Mouse (Mus musculus) lung, embryonic 16.5 days (tissue): ENCODE results near the gene Slc22a14. TPM values are rescaled to one million over a fixed set of nuclear protein-coding genes. Genes with fewer than 3 reads are reported as not detected.
A peak's percentile ranks its signal among the peaks of the same experiment; 100 is the strongest.

Source experiments
- ATAC-seq: fragments of 200-750 bp; cut with Nextera tagmentation; 2 replicates; pipeline ENCODE4 v1.8.0; 2017; ENCODE audit warnings: low read depth, mild to moderate bottlenecking, moderate library complexity
- H3K27ac ChIP-seq: fragments of 300-500 bp; sonication (generic); 2 replicates; pipeline ENCODE4 v1.5.1; 2014; ENCODE audit warnings: mild to moderate bottlenecking, control low read depth, low read length
- H3K27me3 ChIP-seq: fragments of 300-500 bp; sonication (generic); 2 replicates; pipeline ENCODE4 v1.6.1; 2014; ENCODE audit warnings: low read depth, low read length, mixed read lengths; ENCODE audit not compliant: control insufficient read depth, insufficient read depth
- H3K36me3 ChIP-seq: fragments of 300-500 bp; sonication (generic); 2 replicates; pipeline ENCODE4 v1.6.1; 2014; ENCODE audit warnings: low read length; ENCODE audit not compliant: control insufficient read depth, insufficient read depth
- H3K4me1 ChIP-seq: fragments of 300-500 bp; sonication (generic); replicated peaks from 2 replicates; pipeline ENCODE4 v1.6.1; 2014; ENCODE audit warnings: low read length, mixed read lengths; ENCODE audit not compliant: control insufficient read depth, insufficient read depth
- H3K4me2 ChIP-seq: fragments of 300-500 bp; sonication (generic); 2 replicates; pipeline ENCODE4 v1.6.1; 2014; ENCODE audit warnings: low read depth, low read length, control low read depth
- H3K4me3 ChIP-seq: fragments of 300-500 bp; sonication (generic); 2 replicates; pipeline ENCODE4 v1.5.1; 2014; ENCODE audit warnings: mild to moderate bottlenecking, low read length, control low read depth
- H3K9ac ChIP-seq: fragments of 300-500 bp; sonication (generic); 2 replicates; pipeline ENCODE4 v1.6.1; 2014; ENCODE audit warnings: low read length, control low read depth
- H3K9me3 ChIP-seq: fragments of 300-500 bp; sonication (generic); 2 replicates; pipeline ENCODE4 v1.6.1; 2016; ENCODE audit warnings: low read length; ENCODE audit not compliant: control insufficient read depth
- WGBS: fragments of 180-500 bp; shearing (Covaris S2); extraction: QIAGEN DNeasy Blood & Tissue Kit; methylation state at CpG from one replicate; pipeline ENCODE4 v1.1.7; 2014; 5-methylcytosine and 5-hydroxymethylcytosine counted together
- polyA plus RNA-seq: library from polyadenylated mRNA; unstranded; fragments of >200 nt; fragmentation: Nextera tagmentation; extraction: Ambion mirVana; gene quantifications from 2 replicates; pipeline ENCODE4 v1.2.1, GENCODE M21; 2015

The Slc22a14 gene
- polyA plus RNA-seq, result 0.06 and 0.13 TPM in 2 replicates

- no peak within 1 kb of the TSS for H3K9ac ChIP-seq
- no peak within 1 kb of the TSS for H3K4me3 ChIP-seq
- H3K9me3 ChIP-seq, result no peaks in the 10 kb centered on the region
- no peak within 1 kb of the TSS for H3K27ac ChIP-seq
- no peaks in the 10 kb centered on the region for H3K27me3 ChIP-seq
- ATAC-seq, result no peak
- WGBS, result 47% methylated on average over 7 of the region's 7 CpGs
- H3K4me1 ChIP-seq, result no peaks in the 10 kb centered on the region
- no peak within 1 kb of the TSS for H3K4me2 ChIP-seq
- H3K36me3 ChIP-seq, result no peaks in the 10 kb centered on the region
Measured at GRCm38 (mm10) chr9:119365284-119365683, at the start of gene Slc22a14. Slc22a14 (minus strand) TSS chr9:119365553.

DNA sequence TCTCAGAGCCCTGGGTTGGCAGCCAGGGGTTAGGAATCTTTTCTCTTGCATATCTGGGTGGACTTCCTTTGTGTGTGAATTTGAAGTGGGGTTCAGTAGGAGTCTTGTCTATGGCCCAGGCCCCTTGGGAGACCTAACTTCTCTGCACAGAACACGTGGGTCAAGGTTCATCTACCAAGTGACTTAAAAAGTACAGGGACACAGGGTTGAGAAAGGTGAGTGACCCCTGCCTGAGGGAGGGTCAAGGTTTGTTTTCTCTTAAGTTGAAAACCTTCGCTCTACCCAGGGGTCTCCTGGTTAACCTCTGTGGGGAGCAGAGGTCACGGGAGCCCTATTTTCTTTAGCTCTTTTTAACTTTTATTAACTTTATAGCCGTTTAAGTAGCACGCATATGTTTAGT lies 44.5 kb upstream of the Slc22a14 start:
- no peaks in the 10 kb centered on the region for H3K27me3 ChIP-seq
- H3K4me3 ChIP-seq, result no peak overlapping the region
- H3K9me3 ChIP-seq, result peaks cover 12% of the 10 kb centered on the region
- H3K36me3 ChIP-seq, result peaks cover 9% of the 10 kb centered on the region
- whole genome bisulfite sequencing, result 74% methylated on average over 5 of the region's 5 CpGs
- H3K27ac ChIP-seq, result no peak overlapping the region
- no peak overlapping the region for H3K9ac ChIP-seq
- H3K4me1 ChIP-seq, result peaks cover 14% of the 10 kb centered on the region; the same call in 1 of the 2 replicates
- H3K4me2 ChIP-seq, result no peak overlapping the region
- ATAC-seq, result no peak

DNA sequence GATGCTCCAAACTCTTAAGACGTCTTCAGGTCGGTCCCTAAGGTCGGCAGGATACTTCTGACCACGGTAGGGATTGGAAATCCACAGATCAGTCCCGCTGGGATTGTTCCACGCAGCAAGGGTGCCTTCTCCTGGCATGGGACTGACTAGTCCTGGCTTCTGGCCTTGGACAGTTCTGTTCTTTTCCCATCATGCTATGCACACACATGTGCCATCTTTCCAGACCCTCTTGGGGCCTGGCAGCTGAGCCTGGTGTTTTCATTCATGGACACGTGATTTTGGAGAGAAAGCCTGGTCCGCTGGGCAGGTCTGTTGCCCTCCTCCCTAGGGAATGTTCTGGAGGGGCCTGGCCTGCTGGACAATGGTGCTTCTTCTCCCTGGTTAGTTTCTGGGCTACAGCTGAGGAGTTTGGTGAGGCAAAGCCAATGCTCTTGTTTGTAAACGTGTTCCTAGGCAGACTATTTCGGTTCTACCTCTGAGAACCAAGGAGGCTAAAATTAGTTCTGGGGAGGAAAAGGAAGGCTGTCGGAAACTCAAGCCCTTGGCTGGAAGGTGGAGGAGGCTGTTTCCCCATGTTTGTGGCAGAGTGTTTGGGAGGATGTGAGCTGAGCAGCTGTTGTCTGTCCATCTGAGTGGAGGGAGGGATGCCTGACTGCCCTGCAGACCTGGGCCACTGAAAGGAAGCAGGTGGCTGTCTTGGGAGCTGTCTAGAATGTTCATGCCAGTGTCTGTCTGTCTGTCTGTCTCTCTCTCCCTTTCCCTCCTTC lies 43.7 kb upstream of the Slc22a14 start:
- WGBS, result 67% methylated on average over 11 of the region's 11 CpGs
- Histone ChIP-seq H3K4me2 (no peak overlapping the region), H3K27ac (0 out of 2 replicates have a peak overlapping the region, but pooled peaks have one; percentile 37), H3K27me3 (no peaks in the 10 kb centered on the region), H3K4me3 (no peak overlapping the region), H3K36me3 (peaks cover 9% of the 10 kb centered on the region), H3K9me3 (peaks cover 12% of the 10 kb centered on the region), H3K4me1 (peaks cover 15% of the 10 kb centered on the region; the same call in 1 of the 2 replicates), H3K9ac (no peak overlapping the region)
- ATAC-seq, result no peak

GRCm38 (mm10) chr9:119407884-119408283 lies 42.5 kb upstream of the Slc22a14 start:
- Histone ChIP-seq H3K27ac (no peak overlapping the region), H3K9ac (no peak overlapping the region), H3K4me1 (peaks cover 22% of the 10 kb centered on the region), H3K27me3 (no peaks in the 10 kb centered on the region), H3K4me2 (no peak overlapping the region), H3K4me3 (no peak overlapping the region), H3K9me3 (peaks cover 6% of the 10 kb centered on the region), H3K36me3 (peaks cover 5% of the 10 kb centered on the region)
- ATAC-seq, result no peak
- WGBS, result 66% methylated on average over 15 of the region's 15 CpGs

DNA sequence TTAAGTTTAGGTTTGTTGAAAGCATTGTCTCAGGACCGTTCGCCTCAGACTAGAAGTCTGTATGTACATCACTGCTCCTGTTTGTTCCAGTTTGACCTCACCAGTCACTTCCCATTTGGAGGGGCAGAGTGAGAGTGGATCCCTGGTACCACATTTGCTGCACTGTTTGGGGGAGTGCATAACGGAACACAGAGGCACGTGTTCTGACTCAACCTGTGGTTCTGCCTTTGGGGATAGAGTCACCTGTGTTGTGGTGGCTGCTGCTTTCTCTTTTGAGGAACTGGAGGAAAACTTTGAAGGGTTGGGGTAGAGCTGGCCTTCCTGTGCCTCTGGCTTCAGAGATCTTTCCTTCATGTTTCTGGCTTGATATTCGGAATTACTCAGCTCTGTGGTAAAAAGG lies 38.7 kb upstream of the Slc22a14 start:
- Histone ChIP-seq H3K27ac (no peak overlapping the region), H3K4me3 (peak overlapping the region; percentile 91), H3K27me3 (no peaks in the 10 kb centered on the region), H3K4me1 (peaks cover 27% of the 10 kb centered on the region), H3K9ac (no peak overlapping the region), H3K36me3 (no peaks in the 10 kb centered on the region), H3K9me3 (no peaks in the 10 kb centered on the region), H3K4me2 (peak overlapping the region; percentile 99)
- no peak for ATAC-seq
- 68% methylated on average over 5 of the region's 5 CpGs for WGBS

DNA sequence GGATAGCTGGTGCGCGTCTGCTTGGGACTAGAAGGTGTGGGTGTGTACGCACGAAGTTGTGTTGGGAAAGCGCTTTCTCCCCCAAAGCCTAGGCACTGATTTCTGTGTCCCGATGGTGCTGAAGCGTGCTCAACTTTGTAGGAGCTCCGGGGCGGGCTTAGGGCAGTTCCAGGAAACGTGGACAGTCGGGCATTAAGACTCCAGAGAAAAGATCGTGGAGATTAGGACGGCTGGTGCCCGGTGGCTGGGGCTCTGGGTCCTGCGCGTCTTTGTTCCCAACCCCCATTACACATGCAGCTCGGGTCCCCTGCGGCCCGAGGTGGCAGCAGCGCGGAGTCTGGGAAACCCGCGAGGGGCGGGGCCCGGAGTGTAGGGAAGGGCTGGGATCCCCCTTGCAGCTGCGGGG lies 37.9 kb upstream of the Slc22a14 start:
- WGBS, result 0% methylated on average over 26 of the region's 26 CpGs

GRCm38 (mm10) chr9:119402253-119403235 lies 37.2 kb upstream of the Slc22a14 start:
- Histone ChIP-seq H3K4me1 (peaks cover 17% of the 10 kb centered on the region), H3K9ac (peak overlapping the region; percentile 98), H3K36me3 (no peaks in the 10 kb centered on the region), H3K4me3 (peak overlapping the region; percentile 91), H3K27ac (peak overlapping the region; percentile 98), H3K4me2 (peak overlapping the region; percentile 99), H3K27me3 (no peaks in the 10 kb centered on the region), H3K9me3 (no peaks in the 10 kb centered on the region)
- ATAC-seq, result no peak; the same call in 1 of the 2 replicates
- WGBS, result under 1% methylated on average over 85 of the region's 127 CpGs

More for the DNA sequence above, 37.9 kb upstream of the Slc22a14 start:
- H3K9ac ChIP-seq, result peak overlapping the region; percentile 98
- no peaks in the 10 kb centered on the region for H3K9me3 ChIP-seq
- H3K4me1 ChIP-seq, result peaks cover 24% of the 10 kb centered on the region
- ATAC-seq, result peak; percentile 18; the same call in 1 of the 2 replicates
- H3K4me2 ChIP-seq, result peak overlapping the region; percentile 99
- no peaks in the 10 kb centered on the region for H3K27me3 ChIP-seq
- H3K36me3 ChIP-seq, result no peaks in the 10 kb centered on the region
- peak overlapping the region; percentile 91 for H3K4me3 ChIP-seq
- H3K27ac ChIP-seq, result peak overlapping the region; percentile 10; the same call in 1 of the 2 replicates

GRCm38 (mm10) chr9:119401801-119402214 lies 36.5 kb upstream of the Slc22a14 start, which contains the start of gene Acvr2b:
Acvr2b (plus strand) TSS chr9:119402118.
- Histone ChIP-seq H3K4me1 (peaks cover 17% of the 10 kb centered on the region), H3K27me3 (no peaks in the 10 kb centered on the region), H3K4me3 (peak within 1 kb of the TSS; percentile 91), H3K9me3 (no peaks in the 10 kb centered on the region), H3K27ac (peak within 1 kb of the TSS; percentile 98), H3K9ac (peak within 1 kb of the TSS; percentile 98), H3K4me2 (peak within 1 kb of the TSS; percentile 99), H3K36me3 (no peaks in the 10 kb centered on the region)
- WGBS, result under 1% methylated on average over 28 of the region's 32 CpGs
- ATAC-seq, result peak; percentile 97
